Mouse (Mus musculus): ENCODE measurements around the gene Cherp. TPM values are rescaled to one million over a fixed set of nuclear protein-coding genes. Genes with fewer than 3 reads are reported as not detected.
A peak's percentile ranks its signal among the peaks of the same experiment; 100 is the strongest.

The Cherp gene
- total and polyA plus RNA-seq, 3 experiments = 8.9 to 80.4 (median 18.1) TPM

DNA sequence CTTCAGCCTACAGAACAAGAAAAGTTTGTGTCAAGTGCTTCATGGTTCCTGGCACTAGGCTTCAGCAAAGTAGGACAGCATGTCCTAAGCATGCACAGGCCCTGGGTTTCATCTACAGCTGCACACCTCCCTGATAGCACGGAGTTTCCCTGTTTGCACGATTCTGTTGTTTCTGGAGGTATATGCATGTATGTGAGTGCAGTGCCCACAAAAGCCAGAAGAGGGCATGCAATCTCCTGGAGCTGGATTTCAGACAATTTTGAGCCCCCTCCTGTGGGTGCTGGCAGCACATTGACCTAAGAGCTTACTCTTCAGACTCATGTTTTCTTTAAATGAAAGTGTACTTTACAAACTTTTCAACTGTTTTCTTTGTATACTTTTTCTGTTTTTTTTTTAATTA, 21.1 kb downstream of the Cherp start:
- dilution Hi-C loops (cut with MboI; ENCODE audit: extremely low pct_ligation_motif_present, extremely low pct_unique_long_range_greater_than_20kb, low sequenced_read_pairs) = no loop called here
- in situ Hi-C loops (cut with MboI; ENCODE audit: low pct_ligation_motif_present, low pct_unique_long_range_greater_than_20kb, low sequenced_read_pairs) = no loop called here
- H3K36me3 ChIP-seq (replicated peaks in 1 of 2; ENCODE audit: control insufficient read depth in 1 of 2, insufficient read depth in 1 of 2, low read length in 1 of 2) = peaks cover 60 to 88% of the 10 kb centered on the region in 2 experiments

DNA sequence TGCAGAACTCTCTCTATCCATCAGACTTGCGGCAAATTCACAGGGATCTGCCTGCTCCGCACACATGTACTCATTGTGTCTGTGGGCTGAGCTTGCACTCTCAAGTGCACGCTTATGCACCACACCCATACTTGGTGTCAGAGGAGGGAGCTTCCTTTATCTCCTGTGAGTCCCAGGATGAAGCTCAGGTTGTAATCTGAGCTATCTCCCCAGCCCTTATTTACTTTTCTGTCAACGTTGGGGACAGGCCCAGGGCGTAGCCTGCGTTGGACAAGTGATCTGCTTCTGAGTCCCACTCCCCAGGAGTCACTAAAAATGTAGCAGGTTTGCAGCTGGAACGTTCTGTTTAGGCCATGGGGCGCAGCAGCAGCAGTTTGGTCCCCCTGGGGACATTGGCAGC, 23.5 kb downstream of the Cherp start:
- no peak overlapping the region for H3K4me2 ChIP-seq (ENCODE audit: insufficient read depth, low read depth, poor library complexity, severe bottlenecking)
- H3K27ac ChIP-seq (ENCODE audit: insufficient read depth, low read depth) = no peak overlapping the region
- H3K4me1 ChIP-seq (ENCODE audit: control insufficient read depth in 1 of 2, insufficient read depth in 2 of 2) = peaks cover 0 to 8% of the 10 kb centered on the region in 2 experiments; a peak in 2 of 4 replicates
- H3K79me2 ChIP-seq (replicated peaks; ENCODE audit: control insufficient read depth, extremely low read depth, insufficient read depth, poor library complexity, severe bottlenecking) = peaks cover 2% of the 10 kb centered on the region; the same call in 1 of the 2 replicates
- no peak overlapping the region for H3K9ac ChIP-seq (ENCODE audit: insufficient read depth, low read depth)
- H3K9me3 ChIP-seq (replicated peaks; ENCODE audit: low read length) = peaks cover 10% of the 10 kb centered on the region
- no peak for TF ChIP-seq RAD21 (IDR thresholded peaks at IDR 0.05; ENCODE audit: low read depth, low read length)
- dilution Hi-C loops (cut with MboI; ENCODE audit: extremely low pct_ligation_motif_present, extremely low pct_unique_long_range_greater_than_20kb, low sequenced_read_pairs) (no loop called here), in situ Hi-C loops (cut with MboI; ENCODE audit: low pct_ligation_motif_present, low pct_unique_long_range_greater_than_20kb, low sequenced_read_pairs) (no loop called here)
- no peak overlapping the region for H3K4me3 ChIP-seq (replicated peaks in 1 of 3; ENCODE audit: low read depth in 2 of 3, low read length in 2 of 3, poor library complexity in 1 of 3)
- no peak for DNase-seq (ENCODE audit: extremely low read depth)
- H3K27me3 ChIP-seq (replicated peaks) = no peaks in the 10 kb centered on the region
- H3K36me3 ChIP-seq (replicated peaks in 1 of 2; ENCODE audit: control insufficient read depth in 1 of 2, insufficient read depth in 1 of 2, low read length in 1 of 2) = peaks cover 62 to 85% of the 10 kb centered on the region in 2 experiments

More for the DNA sequence above, 21.1 kb downstream of the Cherp start:
- H3K4me2 ChIP-seq (ENCODE audit: insufficient read depth, low read depth, poor library complexity, severe bottlenecking) = no peak overlapping the region
- no peaks in the 10 kb centered on the region; a peak in 1 of 4 replicates for H3K4me1 ChIP-seq (ENCODE audit: control insufficient read depth in 1 of 2, insufficient read depth in 2 of 2)
- no peak overlapping the region for H3K4me3 ChIP-seq (replicated peaks in 1 of 3; ENCODE audit: low read depth in 2 of 3, low read length in 2 of 3, poor library complexity in 1 of 3)
- TF ChIP-seq JUND (conservative IDR thresholded peaks at IDR 0.05; ENCODE audit: low read depth, low read length) (no peak), CTCF (conservative IDR thresholded peaks at IDR 0.05 in 1 of 2, IDR thresholded peaks at IDR 0.05 in 1 of 2; ENCODE audit: low read depth in 2 of 2, low read length in 2 of 2) (peak in 1 of 2 experiments; percentile 10; a peak in 2 of 4 replicates)
- no peak for DNase-seq (ENCODE audit: extremely low read depth)
- no peaks in the 10 kb centered on the region for H3K79me2 ChIP-seq (replicated peaks; ENCODE audit: control insufficient read depth, extremely low read depth, insufficient read depth, poor library complexity, severe bottlenecking)
- H3K27ac ChIP-seq (ENCODE audit: insufficient read depth, low read depth) = no peak overlapping the region
- no peaks in the 10 kb centered on the region for H3K27me3 ChIP-seq (replicated peaks)
- H3K9me3 ChIP-seq (replicated peaks; ENCODE audit: low read length) = peaks cover 10% of the 10 kb centered on the region
- no peak overlapping the region for H3K9ac ChIP-seq (ENCODE audit: insufficient read depth, low read depth)

- dilution Hi-C loops (cut with MboI; ENCODE audit: extremely low pct_ligation_motif_present, extremely low pct_unique_long_range_greater_than_20kb, low sequenced_read_pairs) = no loop called here
- H3K36me3 ChIP-seq (replicated peaks in 1 of 2; ENCODE audit: control insufficient read depth in 1 of 2, insufficient read depth in 1 of 2, low read length in 1 of 2) = peaks cover 24 to 38% of the 10 kb centered on the region in 2 experiments
- 0 out of 2 replicates have a peak, but pooled peaks have one; percentile 5 for TF ChIP-seq SIN3A (IDR thresholded peaks at IDR 0.05; ENCODE audit: low read length)
- TF ChIP-seq BHLHE40 (IDR thresholded peaks at IDR 0.05; ENCODE audit: low read depth, low read length) = no peak
- H3K9ac ChIP-seq (ENCODE audit: insufficient read depth, low read depth) = peak overlapping the region; percentile 59
- peak overlapping the region; percentile 38; the same call in 1 of the 2 replicates for H3K27ac ChIP-seq (ENCODE audit: insufficient read depth, low read depth)
- H3K4me1 ChIP-seq (ENCODE audit: control insufficient read depth in 1 of 2, insufficient read depth in 2 of 2) = peaks cover 6 to 35% of the 10 kb centered on the region in 2 experiments; a peak in 3 of 4 replicates
- peak overlapping the region; percentile 97 for H3K4me2 ChIP-seq (ENCODE audit: insufficient read depth, low read depth, poor library complexity, severe bottlenecking)
- H3K4me3 ChIP-seq (replicated peaks in 1 of 3; ENCODE audit: low read depth in 2 of 3, low read length in 2 of 3, poor library complexity in 1 of 3) = peak overlapping the region; percentile 5 to 42 (median 23)
- no peaks in the 10 kb centered on the region for H3K27me3 ChIP-seq (replicated peaks)
- in situ Hi-C loops (cut with MboI; ENCODE audit: low pct_ligation_motif_present, low pct_unique_long_range_greater_than_20kb, low sequenced_read_pairs) = no loop called here
- no peaks in the 10 kb centered on the region for H3K9me3 ChIP-seq (replicated peaks; ENCODE audit: low read length)
- H3K79me2 ChIP-seq (replicated peaks; ENCODE audit: control insufficient read depth, extremely low read depth, insufficient read depth, poor library complexity, severe bottlenecking) = peaks cover 6% of the 10 kb centered on the region; the same call in 1 of the 2 replicates
- peak; percentile 26 for DNase-seq (ENCODE audit: extremely low read depth)
These were observed 30.0 kb downstream of the Cherp start for GRCm38 (mm10) chr8:72445071-72445470.

DNA sequence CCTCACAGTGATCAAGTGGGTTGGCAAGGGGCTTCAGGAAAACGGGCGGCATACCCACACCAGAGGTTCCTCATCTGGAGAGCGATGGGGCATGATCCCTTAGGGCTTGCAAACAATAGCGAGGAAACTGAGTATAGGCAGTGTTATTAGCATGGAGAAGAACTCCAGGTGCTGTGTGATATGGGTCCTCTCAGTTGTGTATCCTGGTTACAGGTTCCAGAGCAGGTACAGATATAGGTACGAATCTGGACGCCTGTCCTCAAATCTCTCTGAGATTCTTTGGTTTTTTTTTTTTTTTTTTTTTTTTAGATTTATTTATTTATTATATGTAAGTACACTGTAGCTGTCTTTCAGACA, 31.1 kb downstream of the Cherp start:
- no peak for DNase-seq (ENCODE audit: extremely low read depth)
- dilution Hi-C loops (cut with MboI; ENCODE audit: extremely low pct_ligation_motif_present, extremely low pct_unique_long_range_greater_than_20kb, low sequenced_read_pairs) = no loop called here
- peaks cover 6% of the 10 kb centered on the region; the same call in 1 of the 2 replicates for H3K79me2 ChIP-seq (replicated peaks; ENCODE audit: control insufficient read depth, extremely low read depth, insufficient read depth, poor library complexity, severe bottlenecking)
- H3K27me3 ChIP-seq (replicated peaks) = no peaks in the 10 kb centered on the region
- no peaks in the 10 kb centered on the region for H3K9me3 ChIP-seq (replicated peaks; ENCODE audit: low read length)
- in situ Hi-C loops (cut with MboI; ENCODE audit: low pct_ligation_motif_present, low pct_unique_long_range_greater_than_20kb, low sequenced_read_pairs) = no loop called here
- TF ChIP-seq HCFC1 (IDR thresholded peaks at IDR 0.05; ENCODE audit: low read depth, low read length) (no peak), TBP (conservative IDR thresholded peaks at IDR 0.05; ENCODE audit: low read depth, low read length) (no peak), RCOR1 (conservative IDR thresholded peaks at IDR 0.05; ENCODE audit: low read depth, low read length) (no peak), MAFK (IDR thresholded peaks at IDR 0.05; ENCODE audit: insufficient replicate concordance, low read length) (no peak), MXI1 (IDR thresholded peaks at IDR 0.05; ENCODE audit: low read depth, low read length) (no peak), CHD2 (IDR thresholded peaks at IDR 0.05; ENCODE audit: low read length) (no peak), E2F4 (IDR thresholded peaks at IDR 0.05; ENCODE audit: insufficient replicate concordance, low read depth, low read length) (0 out of 2 replicates have a peak, but pooled peaks have one; percentile 4), ZNF384 (IDR thresholded peaks at IDR 0.05; ENCODE audit: low read depth, low read length) (peak; percentile 53), CHD1 (IDR thresholded peaks at IDR 0.05; ENCODE audit: low read depth, low read length) (0 out of 2 replicates have a peak, but pooled peaks have one; percentile 84), CTCF (conservative IDR thresholded peaks at IDR 0.05 in 1 of 2, IDR thresholded peaks at IDR 0.05 in 1 of 2; ENCODE audit: low read depth in 2 of 2, low read length in 2 of 2) (no peak), MYC (IDR thresholded peaks at IDR 0.05; ENCODE audit: low read depth, low read length) (no peak)
- peak overlapping the region; percentile 52; the same call in 1 of the 2 replicates for H3K9ac ChIP-seq (ENCODE audit: insufficient read depth, low read depth)
- H3K4me1 ChIP-seq (ENCODE audit: control insufficient read depth in 1 of 2, insufficient read depth in 2 of 2) = peaks cover 6 to 35% of the 10 kb centered on the region in 2 experiments; a peak in 3 of 4 replicates
- peaks cover 14 to 27% of the 10 kb centered on the region in 2 experiments for H3K36me3 ChIP-seq (replicated peaks in 1 of 2; ENCODE audit: control insufficient read depth in 1 of 2, insufficient read depth in 1 of 2, low read length in 1 of 2)
- H3K4me2 ChIP-seq (ENCODE audit: insufficient read depth, low read depth, poor library complexity, severe bottlenecking) = peak overlapping the region; percentile 14; the same call in 1 of the 2 replicates
- H3K27ac ChIP-seq (ENCODE audit: insufficient read depth, low read depth) = peak overlapping the region; percentile 23
- peak overlapping the region; percentile 55 to 66 (median 63) for H3K4me3 ChIP-seq (replicated peaks in 1 of 3; ENCODE audit: low read depth in 2 of 3, low read length in 2 of 3, poor library complexity in 1 of 3)

All from CH12.LX (cell line).